Mouse (Mus musculus): ENCODE data around the gene Fign. TPM values are rescaled to one million over a fixed set of nuclear protein-coding genes. Genes with fewer than 3 reads are reported as not detected.

Fign gene
- 2.9 and 3.6 TPM in 2 replicates for polyA plus RNA-seq (2015; fragmentation: Nextera tagmentation; extraction: Ambion mirVana)

DNA sequence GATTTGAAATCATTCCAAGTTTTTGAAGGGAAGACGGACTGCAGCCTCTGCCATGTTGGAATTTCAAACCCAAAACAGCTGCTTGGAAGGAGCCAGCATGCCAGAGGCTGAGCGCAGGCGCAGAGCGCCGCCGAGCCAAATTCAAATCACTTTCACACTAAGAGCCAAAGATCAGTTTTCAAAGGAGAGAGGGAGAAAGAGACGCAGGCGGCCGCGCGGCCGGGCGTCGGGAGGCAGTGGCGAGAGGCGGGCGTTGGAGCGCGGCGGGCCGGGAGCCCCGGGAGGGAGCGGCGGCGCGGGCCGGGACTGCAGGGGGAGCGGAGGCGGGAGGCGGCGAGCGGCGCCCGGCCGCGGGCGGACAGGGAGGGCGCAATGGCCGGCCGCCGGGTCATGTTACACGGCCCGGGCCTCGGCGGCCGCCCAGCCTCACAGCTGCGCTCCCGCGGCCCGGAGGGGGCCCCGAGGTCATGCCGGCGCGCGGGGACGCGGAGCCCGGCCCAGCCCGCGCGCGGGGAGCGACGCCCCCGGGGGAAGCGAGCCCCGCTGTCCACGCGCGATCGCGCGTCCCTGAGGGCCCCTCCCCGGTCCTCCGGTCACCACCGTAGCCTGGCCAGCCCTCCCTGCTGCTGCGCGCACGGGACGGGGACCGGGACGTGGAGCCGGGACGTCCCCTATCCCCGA is at the start of gene Fign:
TSS of gene Fign (minus strand) at position 102 of the 681 bp plus-strand sequence.

Data from skeletal muscle tissue, postnatal 0 days (tissue).